Mouse (Mus musculus): ENCODE results near the gene Slc35d2. TPM values are rescaled to one million over a fixed set of nuclear protein-coding genes. Genes with fewer than 3 reads are reported as not detected.

Slc35d2 gene
- polyA plus RNA-seq, 1 experiment from 2014 or later: 5.4 TPM

DNA sequence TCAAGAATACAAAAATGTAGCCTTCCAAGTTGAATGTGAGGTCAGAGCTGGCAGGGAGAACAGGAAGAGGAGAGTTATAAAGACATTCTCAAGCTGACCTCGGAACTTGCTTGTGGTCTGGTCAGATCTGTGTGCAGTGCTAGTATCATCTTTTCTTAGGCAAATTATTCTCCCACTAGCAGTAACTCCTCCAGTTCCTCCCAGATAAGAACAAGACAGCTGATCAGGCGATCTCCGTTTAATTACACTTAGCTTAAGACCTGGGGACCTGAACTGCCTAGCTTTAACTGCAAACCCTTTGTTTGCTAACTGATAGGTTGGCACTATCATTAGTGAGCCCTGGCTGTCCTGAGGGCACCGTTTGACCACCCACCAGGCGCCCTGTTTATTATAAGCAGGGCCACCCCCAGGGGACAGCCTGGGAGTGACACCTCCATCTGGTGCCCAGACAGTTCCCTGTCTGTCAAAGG lies 20.8 kb downstream of the Slc35d2 start:
- no peaks in the 10 kb centered on the region for H3K9me3 ChIP-seq

DNA sequence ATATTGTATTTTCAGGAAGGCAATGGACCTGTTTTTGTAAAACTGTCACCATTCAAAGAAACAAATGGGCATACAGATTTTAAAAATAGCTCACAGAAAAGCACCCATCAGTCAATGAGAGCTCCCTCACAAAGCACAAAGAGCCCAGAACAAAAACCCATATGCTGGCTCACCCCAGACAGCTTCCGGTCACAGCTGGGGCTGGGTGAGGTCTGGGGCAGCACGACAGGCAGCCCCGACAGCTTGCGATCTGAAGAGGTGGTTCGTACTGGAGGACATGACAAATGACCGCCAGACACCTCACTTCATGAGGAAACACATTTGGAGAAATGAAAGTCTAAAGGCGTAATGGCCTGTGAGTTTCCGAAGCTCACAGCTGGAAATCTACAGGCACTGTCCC lies 21.6 kb downstream of the Slc35d2 start:
- H3K9ac ChIP-seq: no peak overlapping the region
- H3K9me3 ChIP-seq: no peaks in the 10 kb centered on the region
- H3K4me2 ChIP-seq (replicated peaks): no peak overlapping the region
- H3K27me3 ChIP-seq: no peaks in the 10 kb centered on the region
- H3K4me3 ChIP-seq: no peak overlapping the region
- WGBS: 21% methylated on average over 8 of the region's 8 CpGs
- peaks cover 6% of the 10 kb centered on the region; the same call in 1 of the 2 replicates for H3K4me1 ChIP-seq
- no peak overlapping the region for H3K27ac ChIP-seq
- ATAC-seq (ENCODE audit: insufficient number of reproducible peaks, insufficient read depth, low FRiP score, low TSS enrichment): no peak
- no peaks in the 10 kb centered on the region for H3K36me3 ChIP-seq

More for the DNA sequence above, 20.8 kb downstream of the Slc35d2 start:
- no peak for ATAC-seq (ENCODE audit: insufficient number of reproducible peaks, insufficient read depth, low FRiP score, low TSS enrichment)
- Histone ChIP-seq H3K36me3 (no peaks in the 10 kb centered on the region), H3K4me2 (replicated peaks) (no peak overlapping the region), H3K9ac (no peak overlapping the region), H3K4me3 (no peak overlapping the region), H3K27ac (no peak overlapping the region), H3K4me1 (peaks cover 6% of the 10 kb centered on the region; the same call in 1 of the 2 replicates), H3K27me3 (no peaks in the 10 kb centered on the region)
- 12% methylated on average over 5 of the region's 5 CpGs for WGBS

DNA sequence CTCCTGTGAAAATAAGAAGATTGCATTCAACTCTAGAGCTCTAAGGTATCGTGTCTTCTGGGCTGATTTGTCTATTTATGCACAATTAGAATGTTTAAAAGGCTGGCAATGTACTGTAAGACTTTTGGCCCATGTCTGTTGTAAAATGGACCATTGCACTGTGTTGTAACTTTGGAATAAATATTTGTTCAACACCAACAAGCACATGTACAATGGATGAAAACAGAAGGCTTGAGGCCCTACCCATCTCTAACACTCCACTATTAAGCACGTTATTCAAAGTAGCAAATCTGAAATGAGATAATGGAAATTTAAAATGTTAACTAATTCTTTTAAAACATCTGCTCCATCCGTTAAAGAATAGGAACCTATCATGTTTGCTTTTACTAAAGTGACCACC lies 22.1 kb downstream of the Slc35d2 start:
- no peak overlapping the region for H3K9ac ChIP-seq
- 67% methylated on average over 3 of the region's 3 CpGs for WGBS
- H3K27me3 ChIP-seq: no peaks in the 10 kb centered on the region
- ATAC-seq (ENCODE audit: insufficient number of reproducible peaks, insufficient read depth, low FRiP score, low TSS enrichment): no peak
- H3K4me3 ChIP-seq: no peak overlapping the region
- H3K36me3 ChIP-seq: no peaks in the 10 kb centered on the region
- H3K27ac ChIP-seq: no peak overlapping the region
- no peaks in the 10 kb centered on the region for H3K9me3 ChIP-seq
- no peak overlapping the region for H3K4me2 ChIP-seq (replicated peaks)
- H3K4me1 ChIP-seq: peaks cover 6% of the 10 kb centered on the region; the same call in 1 of the 2 replicates

DNA sequence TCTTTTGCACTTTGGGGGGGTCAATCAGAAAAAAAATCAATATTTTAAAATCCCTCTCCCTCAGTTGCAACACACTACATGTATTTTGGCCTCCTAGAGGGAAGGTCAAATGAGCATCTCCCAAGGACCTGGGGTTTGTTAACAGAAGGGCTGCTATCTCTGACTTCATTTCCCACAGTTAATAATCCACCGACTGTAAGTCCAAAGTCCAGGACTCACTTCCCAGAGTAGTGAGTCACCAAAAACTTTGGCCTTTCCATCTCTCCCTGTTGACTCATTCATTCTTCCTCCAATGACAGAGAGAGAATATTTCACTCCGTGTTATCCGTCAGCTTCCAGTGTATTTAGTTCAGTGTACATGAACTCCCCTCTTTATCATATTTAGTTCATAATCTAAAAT lies 23.5 kb downstream of the Slc35d2 start:
- Histone ChIP-seq H3K9me3 (no peaks in the 10 kb centered on the region), H3K4me1 (peaks cover 6% of the 10 kb centered on the region; the same call in 1 of the 2 replicates), H3K9ac (no peak overlapping the region), H3K27ac (no peak overlapping the region), H3K4me3 (no peak overlapping the region), H3K36me3 (no peaks in the 10 kb centered on the region), H3K4me2 (replicated peaks) (no peak overlapping the region), H3K27me3 (no peaks in the 10 kb centered on the region)
- no peak for ATAC-seq (ENCODE audit: insufficient number of reproducible peaks, insufficient read depth, low FRiP score, low TSS enrichment)
- 90% methylated on average over 3 of the region's 3 CpGs for WGBS

DNA sequence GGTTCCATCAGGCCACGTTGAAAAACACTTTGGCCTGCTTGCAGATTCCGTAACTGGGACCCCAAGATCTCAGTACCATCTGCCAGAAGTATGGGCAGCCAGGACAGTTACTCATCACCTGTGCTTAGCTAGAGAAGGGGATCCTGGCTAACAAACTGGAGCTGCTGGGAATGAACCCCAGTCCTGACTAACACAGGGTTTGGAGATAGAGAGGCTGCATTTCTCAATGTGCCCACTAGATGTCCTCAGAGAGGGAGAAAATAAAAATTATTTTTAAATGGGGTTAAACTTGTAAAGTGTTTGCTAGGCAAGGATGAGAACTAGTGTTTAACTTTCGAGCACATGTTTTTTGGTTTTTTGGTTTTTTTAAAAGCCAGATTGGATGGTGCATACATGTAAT lies 29.0 kb downstream of the Slc35d2 start:
- 66% methylated on average over 3 of the region's 3 CpGs for WGBS
- H3K27me3 ChIP-seq: no peaks in the 10 kb centered on the region
- H3K4me2 ChIP-seq (replicated peaks): no peak overlapping the region
- H3K4me3 ChIP-seq: no peak overlapping the region
- ATAC-seq (ENCODE audit: insufficient number of reproducible peaks, insufficient read depth, low FRiP score, low TSS enrichment): no peak
- no peak overlapping the region for H3K9ac ChIP-seq
- H3K27ac ChIP-seq: no peak overlapping the region
- H3K36me3 ChIP-seq: no peaks in the 10 kb centered on the region
- no peaks in the 10 kb centered on the region for H3K9me3 ChIP-seq
- no peaks in the 10 kb centered on the region for H3K4me1 ChIP-seq

DNA sequence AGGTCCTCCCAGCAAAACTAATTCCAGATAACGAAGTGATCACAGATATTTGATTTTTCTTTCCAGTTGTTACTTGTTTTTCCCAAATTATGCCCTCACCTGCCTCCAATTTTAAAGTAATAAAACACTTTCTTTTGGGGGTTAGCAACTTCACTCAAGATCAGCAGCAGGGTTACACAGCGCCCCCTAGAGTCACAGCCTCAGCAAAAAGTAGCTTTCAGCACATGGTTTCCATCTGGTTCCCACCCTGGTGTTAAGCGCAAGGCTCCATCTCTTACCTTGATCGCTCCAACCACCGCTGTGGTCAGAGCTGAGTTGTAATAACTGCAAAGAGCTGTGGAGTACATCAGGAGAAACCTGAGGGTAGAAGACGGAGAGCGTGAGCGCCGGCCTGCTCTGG lies 30.2 kb downstream of the Slc35d2 start:
- Histone ChIP-seq H3K27me3 (no peaks in the 10 kb centered on the region), H3K9ac (no peak overlapping the region), H3K4me3 (no peak overlapping the region), H3K36me3 (no peaks in the 10 kb centered on the region), H3K4me2 (replicated peaks) (no peak overlapping the region), H3K27ac (no peak overlapping the region), H3K9me3 (no peaks in the 10 kb centered on the region), H3K4me1 (no peaks in the 10 kb centered on the region)
- no peak for ATAC-seq (ENCODE audit: insufficient number of reproducible peaks, insufficient read depth, low FRiP score, low TSS enrichment)
- 71% methylated on average over 9 of the region's 9 CpGs for WGBS

DNA sequence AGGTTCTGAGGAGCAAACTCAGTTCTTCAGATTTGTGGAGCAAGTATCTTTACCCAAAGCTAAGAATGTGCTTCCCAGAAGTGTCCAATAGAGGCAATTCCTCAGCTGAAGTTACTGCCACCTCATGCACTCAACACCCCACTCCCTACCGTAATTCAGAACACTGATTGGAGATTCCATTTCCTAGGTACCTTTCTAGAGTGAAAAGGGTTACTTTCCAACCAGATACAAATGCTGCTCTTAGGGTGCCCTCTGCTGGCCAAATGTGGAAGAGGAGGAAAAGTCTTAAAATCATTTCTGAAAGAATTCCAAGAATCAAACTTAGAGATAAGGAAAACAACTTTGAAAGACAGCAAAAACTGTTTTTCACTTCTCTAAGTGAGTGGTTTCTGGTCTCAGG lies 35.8 kb downstream of the Slc35d2 start:
- Histone ChIP-seq H3K4me3 (no peak overlapping the region), H3K9me3 (no peaks in the 10 kb centered on the region), H3K4me2 (replicated peaks) (no peak overlapping the region), H3K27me3 (no peaks in the 10 kb centered on the region), H3K27ac (no peak overlapping the region), H3K4me1 (no peaks in the 10 kb centered on the region), H3K36me3 (no peaks in the 10 kb centered on the region), H3K9ac (no peak overlapping the region)
- no peak for ATAC-seq (ENCODE audit: insufficient number of reproducible peaks, insufficient read depth, low FRiP score, low TSS enrichment)
- 2% methylated on average over 1 of the region's 1 CpGs for WGBS

DNA sequence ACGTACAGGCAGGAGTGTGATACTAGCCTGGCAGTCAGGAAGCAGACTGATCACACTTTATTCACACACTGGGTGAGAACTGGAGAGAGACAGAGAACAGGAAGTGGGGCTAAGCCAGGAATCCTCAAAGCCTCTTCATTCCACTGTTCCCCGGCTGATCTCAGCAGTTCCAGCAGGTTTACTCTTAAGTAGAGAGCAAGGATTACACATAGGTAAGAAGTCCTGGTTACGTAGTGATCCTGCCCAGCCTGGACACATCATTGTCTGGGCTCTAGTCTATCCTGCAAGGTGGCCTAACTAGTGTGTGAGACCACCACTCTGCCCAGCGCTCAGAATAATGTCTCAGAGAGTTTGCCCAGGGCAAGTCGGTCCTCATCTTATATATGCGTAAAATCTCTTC lies 36.4 kb downstream of the Slc35d2 start:
- no peak overlapping the region for H3K27ac ChIP-seq
- H3K4me1 ChIP-seq: no peaks in the 10 kb centered on the region
- 67% methylated on average over 6 of the region's 6 CpGs for WGBS

DNA sequence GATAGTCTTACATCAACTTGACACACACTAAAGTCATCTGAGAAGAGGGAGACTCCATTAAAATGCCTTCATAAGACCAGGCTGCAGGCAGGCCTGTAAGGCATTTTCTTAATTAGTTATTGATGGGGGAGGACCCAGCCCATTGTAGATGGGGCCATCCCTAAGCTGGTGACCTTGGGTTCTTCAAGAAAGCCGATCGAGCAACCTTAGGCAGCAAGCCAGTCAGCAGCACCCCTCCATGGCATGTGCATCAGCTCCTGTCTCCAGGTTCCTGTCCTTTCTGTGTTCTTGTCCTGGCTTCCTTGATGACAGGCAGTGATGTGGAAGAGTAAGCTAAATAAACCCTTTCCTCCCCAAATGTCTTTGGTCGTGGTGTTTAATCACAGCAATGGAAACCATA lies 37.0 kb downstream of the Slc35d2 start:
- WGBS: 50% methylated on average over 3 of the region's 3 CpGs
- no peak overlapping the region for H3K4me3 ChIP-seq
- H3K9ac ChIP-seq: no peak overlapping the region
- H3K4me2 ChIP-seq (replicated peaks): no peak overlapping the region
- no peaks in the 10 kb centered on the region for H3K27me3 ChIP-seq
- no peak for ATAC-seq (ENCODE audit: insufficient number of reproducible peaks, insufficient read depth, low FRiP score, low TSS enrichment)
- no peaks in the 10 kb centered on the region for H3K36me3 ChIP-seq
- no peak overlapping the region for H3K27ac ChIP-seq
- H3K4me1 ChIP-seq: no peaks in the 10 kb centered on the region
- no peaks in the 10 kb centered on the region for H3K9me3 ChIP-seq

More for the DNA sequence above, 36.4 kb downstream of the Slc35d2 start:
- H3K4me3 ChIP-seq: no peak overlapping the region
- H3K27me3 ChIP-seq: no peaks in the 10 kb centered on the region
- no peak overlapping the region for H3K9ac ChIP-seq
- H3K36me3 ChIP-seq: no peaks in the 10 kb centered on the region
- H3K9me3 ChIP-seq: no peaks in the 10 kb centered on the region
- H3K4me2 ChIP-seq (replicated peaks): no peak overlapping the region
- ATAC-seq (ENCODE audit: insufficient number of reproducible peaks, insufficient read depth, low FRiP score, low TSS enrichment): no peak

DNA sequence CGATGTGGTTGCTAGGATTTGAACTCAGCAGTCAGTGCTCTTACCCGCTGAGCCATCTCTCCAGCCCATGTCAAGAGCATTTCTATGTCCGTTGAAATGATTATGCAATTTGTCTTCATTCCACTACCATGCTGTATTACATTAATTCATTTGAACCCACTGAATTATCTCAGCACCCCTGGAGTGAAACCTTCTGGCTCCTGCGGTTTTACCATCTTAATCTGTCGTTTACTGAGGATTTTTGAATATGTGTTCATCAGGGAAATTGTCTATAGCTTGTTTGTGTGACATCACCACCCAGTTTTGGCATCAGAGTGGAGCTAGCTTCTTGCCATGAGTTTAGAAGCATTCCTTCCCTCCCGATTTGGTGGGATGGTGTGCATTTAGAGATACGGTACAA lies 38.2 kb downstream of the Slc35d2 start:
- ATAC-seq (ENCODE audit: insufficient number of reproducible peaks, insufficient read depth, low FRiP score, low TSS enrichment): no peak
- Histone ChIP-seq H3K9me3 (no peaks in the 10 kb centered on the region), H3K4me2 (replicated peaks) (no peak overlapping the region), H3K27ac (no peak overlapping the region), H3K4me3 (no peak overlapping the region), H3K27me3 (no peaks in the 10 kb centered on the region), H3K4me1 (no peaks in the 10 kb centered on the region), H3K36me3 (no peaks in the 10 kb centered on the region), H3K9ac (no peak overlapping the region)
- WGBS: 74% methylated on average over 7 of the region's 7 CpGs

DNA sequence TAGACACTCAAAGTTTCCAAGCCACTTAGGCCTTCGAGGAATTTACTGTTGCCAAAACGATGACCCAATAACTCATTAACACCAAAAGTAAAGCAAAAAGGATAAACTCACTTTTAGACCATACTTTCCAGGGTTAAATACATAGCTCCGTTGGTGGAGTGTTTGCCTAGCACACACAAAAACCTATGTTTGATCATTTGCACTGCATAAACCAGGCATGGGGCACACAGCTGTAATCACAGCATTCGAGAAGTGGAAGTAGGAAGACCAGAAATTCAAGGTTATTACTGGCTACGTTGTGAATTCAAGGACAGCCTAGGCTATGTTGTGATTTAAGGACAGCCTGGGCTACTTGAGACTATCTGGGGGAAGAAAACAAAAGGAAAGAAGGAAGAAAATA lies 38.9 kb downstream of the Slc35d2 start:
- no peaks in the 10 kb centered on the region for H3K36me3 ChIP-seq
- ATAC-seq (ENCODE audit: insufficient number of reproducible peaks, insufficient read depth, low FRiP score, low TSS enrichment): no peak

DNA sequence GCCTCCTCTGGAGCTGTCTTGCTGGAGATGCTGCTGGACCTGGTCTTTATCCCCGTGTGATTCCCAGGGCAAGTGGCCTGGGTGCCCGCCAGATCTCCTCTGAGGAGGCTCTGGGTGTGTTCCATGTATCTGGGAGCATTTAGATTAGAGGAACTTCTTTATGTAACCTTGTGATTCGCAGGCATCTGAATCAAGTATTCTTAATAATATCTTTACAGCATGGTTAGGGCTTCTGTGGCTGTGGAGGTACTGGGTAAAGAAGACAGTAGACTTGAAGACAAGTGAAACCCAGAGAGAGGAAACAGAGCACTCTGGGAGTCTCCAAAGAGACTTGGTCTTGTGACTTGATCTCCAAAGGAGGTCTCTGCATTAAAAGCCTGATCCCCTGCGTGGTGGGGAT lies 40.0 kb downstream of the Slc35d2 start, which contains the start of gene Hsd17b3:
Hsd17b3 (minus strand) TSS at position 101 of the 400 bp plus-strand sequence.
- Histone ChIP-seq H3K4me3 (no peak within 1 kb of the TSS), H3K27ac (no peak within 1 kb of the TSS), H3K9me3 (no peaks in the 10 kb centered on the region), H3K4me2 (replicated peaks) (no peak within 1 kb of the TSS), H3K36me3 (no peaks in the 10 kb centered on the region), H3K9ac (no peak within 1 kb of the TSS), H3K27me3 (no peaks in the 10 kb centered on the region), H3K4me1 (no peaks in the 10 kb centered on the region)
- 68% methylated on average over 4 of the region's 4 CpGs for WGBS
- ATAC-seq (ENCODE audit: insufficient number of reproducible peaks, insufficient read depth, low FRiP score, low TSS enrichment): no peak

More for the DNA sequence above, 38.9 kb downstream of the Slc35d2 start:
- Histone ChIP-seq H3K27ac (no peak overlapping the region), H3K9me3 (no peaks in the 10 kb centered on the region), H3K9ac (no peak overlapping the region), H3K27me3 (no peaks in the 10 kb centered on the region), H3K4me3 (no peak overlapping the region), H3K4me2 (replicated peaks) (no peak overlapping the region), H3K4me1 (no peaks in the 10 kb centered on the region)
- WGBS: 83% methylated on average over 5 of the region's 5 CpGs

DNA sequence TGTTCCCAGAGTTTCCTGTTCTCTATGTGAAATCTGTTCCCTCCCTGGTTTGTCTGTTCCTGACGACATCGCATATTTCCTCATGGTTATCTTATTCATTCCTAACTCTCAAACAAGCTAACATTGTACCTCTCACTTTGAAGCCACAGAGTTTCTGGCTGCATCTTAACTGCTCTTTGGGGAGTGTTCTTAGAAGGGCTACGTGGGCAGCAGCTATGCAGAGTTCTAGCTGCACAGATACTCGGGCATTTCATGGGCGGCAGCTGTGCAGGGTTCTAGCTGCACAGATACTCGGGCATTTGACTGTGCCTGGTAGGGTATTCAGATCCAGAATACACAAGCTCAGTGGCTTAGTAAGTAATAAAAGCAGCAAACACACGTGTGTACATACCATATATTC lies 41.1 kb downstream of the Slc35d2 start:
- ATAC-seq (ENCODE audit: insufficient number of reproducible peaks, insufficient read depth, low FRiP score, low TSS enrichment): no peak

More for the DNA sequence above, 41.1 kb downstream of the Slc35d2 start:
- Histone ChIP-seq H3K9ac (no peak overlapping the region), H3K9me3 (no peaks in the 10 kb centered on the region), H3K4me3 (no peak overlapping the region), H3K27ac (no peak overlapping the region), H3K4me2 (replicated peaks) (no peak overlapping the region), H3K4me1 (no peaks in the 10 kb centered on the region), H3K27me3 (no peaks in the 10 kb centered on the region), H3K36me3 (no peaks in the 10 kb centered on the region)
- 84% methylated on average over 7 of the region's 7 CpGs for WGBS
